Mouse (Mus musculus): Measurements from ENCODE around the gene Itga3.
"Not testable (repeated sequence)": the region's sequence is repeated elsewhere in the genome, so short reads cannot be mapped to it uniquely, and the experiment has no call there.

The Itga3 gene

GRCm38 (mm10) chr11:95034902-95035301, 41.7 kb downstream of the Itga3 start:
- no peak for DNase-seq (ENCODE audit: extremely low read depth, insufficient read length, low spot score)

DNA sequence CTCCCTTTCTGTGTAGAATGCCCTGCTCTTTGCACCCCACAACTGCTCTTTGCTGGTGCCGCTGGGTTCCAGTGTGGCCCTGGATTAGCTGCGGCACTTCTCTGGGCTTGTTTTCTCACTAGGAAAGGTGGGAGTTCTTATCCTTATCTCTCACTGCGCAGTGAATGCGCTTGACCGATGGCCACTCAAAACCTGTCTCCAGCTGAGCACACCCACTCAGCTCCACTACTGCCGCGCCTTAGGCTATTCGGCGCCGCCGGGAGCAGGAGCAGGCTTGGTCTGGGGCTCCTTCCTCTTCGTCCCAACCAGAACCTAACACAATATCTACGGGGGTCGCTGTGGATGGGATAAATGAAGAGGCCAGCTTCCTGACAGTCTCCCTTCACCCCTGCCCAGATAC, 43.0 kb downstream of the Itga3 start:
- no peak for DNase-seq (ENCODE audit: extremely low read depth, insufficient read length, low spot score)

DNA sequence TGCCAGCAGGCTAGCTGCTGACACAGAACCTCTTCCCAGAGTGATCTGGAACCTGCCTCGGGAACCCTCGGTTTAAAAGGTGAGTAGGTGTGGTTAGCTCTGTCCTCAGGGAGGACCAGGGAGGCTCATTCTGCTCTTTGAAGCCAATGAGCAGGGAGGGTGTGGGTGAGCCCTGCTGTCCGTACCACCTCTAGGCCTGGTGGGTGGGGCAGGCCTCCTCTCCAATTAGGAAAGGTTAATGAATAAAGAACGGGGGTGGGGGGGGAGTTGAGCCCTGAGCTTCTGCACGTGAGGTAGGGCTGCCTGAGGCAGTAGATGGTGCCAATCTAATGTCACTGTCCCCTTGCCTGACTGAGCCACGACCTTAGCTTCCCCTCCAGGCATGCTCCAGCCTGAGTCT, 43.7 kb downstream of the Itga3 start:
- DNase-seq (ENCODE audit: extremely low read depth, insufficient read length, low spot score): no peak

- DNase-seq (ENCODE audit: extremely low read depth, insufficient read length, low spot score): no peak
Measured at GRCm38 (mm10) chr11:95027850-95028470, 48.6 kb downstream of the Itga3 start.

GRCm38 (mm10) chr11:95026849-95027248, 49.8 kb downstream of the Itga3 start:
- DNase-seq (ENCODE audit: extremely low read depth, insufficient read length, low spot score): no peak

DNA sequence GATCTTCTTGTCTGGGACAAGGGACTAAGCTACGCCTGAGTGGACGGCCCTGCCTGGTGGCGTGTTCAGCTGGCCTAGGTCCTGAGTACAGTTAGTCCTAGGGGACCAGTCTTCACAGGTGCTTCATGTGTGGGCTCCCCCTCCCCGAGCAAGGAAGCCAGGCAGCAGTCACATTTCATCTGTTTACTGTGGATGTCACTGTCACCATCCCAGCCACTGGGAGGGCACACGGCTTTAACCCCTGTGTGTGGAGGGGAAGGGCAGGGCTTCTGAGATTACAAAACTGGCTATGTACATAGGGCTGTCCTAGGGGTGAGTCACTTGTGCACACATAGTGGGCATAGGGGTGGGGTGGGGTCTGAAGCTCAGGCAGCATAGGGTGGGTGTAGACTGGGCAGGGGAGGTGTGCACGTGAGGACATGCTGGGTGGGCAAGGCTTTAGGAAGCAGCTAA, 50.5 kb downstream of the Itga3 start:
- DNase-seq (ENCODE audit: extremely low read depth, insufficient read length, low spot score): no peak

GRCm38 (mm10) chr11:95025227-95026012, 51.2 kb downstream of the Itga3 start:
- DNase-seq (ENCODE audit: extremely low read depth, insufficient read length, low spot score): no peak

- no peak for DNase-seq (ENCODE audit: extremely low read depth, insufficient read length, low spot score)
Measured at GRCm38 (mm10) chr11:95024439-95025184, 52.0 kb downstream of the Itga3 start.

GRCm38 (mm10) chr11:95023481-95023880, 53.1 kb downstream of the Itga3 start:
- DNase-seq (ENCODE audit: extremely low read depth, insufficient read length, low spot score): no peak

- DNase-seq (ENCODE audit: extremely low read depth, insufficient read length, low spot score): no peak
Measured at GRCm38 (mm10) chr11:95022237-95022992, 54.2 kb downstream of the Itga3 start.

- no peak for DNase-seq (ENCODE audit: extremely low read depth, insufficient read length, low spot score)
Measured at GRCm38 (mm10) chr11:95015484-95015883, 61.1 kb downstream of the Itga3 start.

- DNase-seq (ENCODE audit: extremely low read depth, insufficient read length, low spot score): no peak
Measured at GRCm38 (mm10) chr11:95012487-95012886, 64.1 kb downstream of the Itga3 start.

- no peak for DNase-seq (ENCODE audit: extremely low read depth, insufficient read length, low spot score)
Measured at GRCm38 (mm10) chr11:95012075-95012474, 64.5 kb downstream of the Itga3 start.

DNA sequence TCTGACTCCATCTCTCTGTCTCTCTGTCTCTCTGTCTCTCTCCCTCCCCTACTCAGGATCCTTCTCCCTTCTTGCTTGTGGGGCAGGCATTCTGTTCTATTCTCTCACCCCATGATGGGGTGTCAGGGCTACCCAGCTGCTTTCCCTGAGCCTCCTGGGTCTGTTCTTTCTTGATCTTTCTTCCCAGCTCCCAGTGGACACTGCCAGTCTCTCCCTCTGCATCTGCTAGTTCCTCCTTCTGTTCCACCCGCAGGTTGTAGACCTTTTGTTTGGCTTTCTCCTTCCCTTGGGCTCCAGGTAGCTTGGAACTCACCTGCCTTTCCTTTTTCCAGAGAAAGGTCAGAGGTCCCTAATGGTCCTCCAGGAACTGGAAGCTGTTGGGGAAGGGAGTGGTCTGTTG, 65.2 kb downstream of the Itga3 start:
- no peak for DNase-seq (ENCODE audit: extremely low read depth, insufficient read length, low spot score)

- not testable (repeated sequence) for DNase-seq (ENCODE audit: extremely low read depth, insufficient read length, low spot score)
Measured at GRCm38 (mm10) chr11:95010841-95011403, 65.7 kb downstream of the Itga3 start.

DNA sequence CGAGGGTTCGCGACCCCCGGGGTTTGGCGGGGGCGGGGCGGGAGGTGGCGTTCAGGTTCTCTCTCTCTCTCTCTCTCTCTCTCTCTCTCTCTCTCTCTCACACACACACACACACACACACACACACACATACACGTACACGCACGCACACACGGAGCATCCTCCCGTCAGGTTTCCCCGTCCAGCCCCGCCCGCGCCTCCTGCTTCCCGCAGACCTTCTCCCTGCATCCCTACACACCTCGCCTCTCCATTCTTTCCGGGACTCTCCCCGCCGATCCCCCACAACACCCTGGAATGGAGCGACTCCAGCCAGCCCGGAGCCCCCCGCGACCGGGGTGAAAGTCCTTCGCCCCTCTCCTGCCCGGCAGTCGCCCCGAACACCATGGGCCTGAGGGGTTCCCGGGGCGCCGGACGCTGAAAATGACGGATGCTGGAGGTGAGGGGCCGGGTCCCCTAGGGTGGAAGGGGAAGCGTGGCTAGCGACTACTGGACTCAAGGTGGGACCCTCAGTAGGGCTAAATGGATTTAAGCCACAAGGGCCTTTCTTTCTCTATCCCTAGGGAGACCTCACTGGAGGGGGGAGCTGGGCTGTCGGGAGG, 66.4 kb downstream of the Itga3 start:
- no peak for DNase-seq (ENCODE audit: extremely low read depth, insufficient read length, low spot score)

DNA sequence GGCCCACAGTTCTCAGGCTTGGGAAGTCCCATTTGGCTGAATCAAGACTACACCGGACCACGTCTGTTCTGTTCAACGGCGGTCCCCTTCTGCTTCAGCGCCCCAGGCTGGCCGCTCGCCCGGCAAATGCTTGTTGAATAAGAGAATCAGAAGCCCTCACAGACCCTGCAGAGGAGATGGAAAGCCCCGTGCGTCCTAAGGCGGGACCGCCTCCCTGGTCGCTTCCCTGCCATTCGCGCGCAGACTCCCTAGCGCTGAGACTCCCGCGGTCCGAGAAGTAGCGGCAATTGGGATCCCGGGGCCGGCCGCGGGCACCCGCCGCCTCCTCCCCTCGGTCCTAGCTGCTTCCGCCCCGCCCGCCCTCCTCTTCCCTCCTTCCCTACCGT, 67.0 kb downstream of the Itga3 start, which contains the start of gene Samd14:
TSS of gene Samd14 (plus strand) at position 251 of the 386 bp plus-strand sequence.
- peak; percentile 86 for DNase-seq (ENCODE audit: extremely low read depth, insufficient read length, low spot score)

- peak; percentile 54 for DNase-seq (ENCODE audit: extremely low read depth, insufficient read length, low spot score)
Measured at GRCm38 (mm10) chr11:95008661-95009628, 67.7 kb downstream of the Itga3 start.

DNA sequence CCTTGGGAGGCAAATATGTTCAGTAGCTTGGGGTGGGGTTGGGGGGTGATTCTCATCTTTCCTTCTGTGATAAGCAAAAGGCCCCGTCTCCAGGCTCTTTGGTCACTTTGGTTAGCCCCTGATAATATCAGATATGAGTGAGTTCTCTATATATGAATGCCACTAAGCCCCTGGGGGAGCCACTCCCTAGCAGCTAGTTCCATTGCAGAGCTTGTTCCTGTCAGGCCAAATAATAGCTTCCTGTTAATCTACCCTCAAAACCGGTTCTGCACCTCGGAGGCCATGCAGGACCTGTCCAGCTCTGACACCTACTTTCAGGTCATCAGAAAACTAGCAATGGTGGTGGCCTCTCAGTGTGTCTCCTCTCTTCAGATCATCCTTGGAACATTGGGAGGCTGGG, 69.2 kb downstream of the Itga3 start:
- no peak for DNase-seq (ENCODE audit: extremely low read depth, insufficient read length, low spot score)

All from 3134 (cell line).